Mouse (Mus musculus) liver, embryonic 16.5 days (tissue): Measurements from ENCODE around the gene Tenm4. TPM values are rescaled to one million over a fixed set of nuclear protein-coding genes. Genes with fewer than 3 reads are reported as not detected.

Experiments used
- ATAC-seq: fragments of 200-750 bp; cut with Nextera tagmentation; 2 replicates; pipeline ENCODE4 v1.8.0; 2017; ENCODE audit warnings: low read depth, mild to moderate bottlenecking, moderate number of reproducible peaks, moderate library complexity
- H3K27ac ChIP-seq: fragments of 300-500 bp; sonication (generic); 2 replicates; pipeline ENCODE4 v1.5.1; 2014; ENCODE audit warnings: mild to moderate bottlenecking, low read length
- H3K27me3 ChIP-seq: fragments of 300-500 bp; sonication (generic); 2 replicates; pipeline ENCODE4 v1.6.1; 2014; ENCODE audit warnings: low read depth, low read length, mixed read lengths; ENCODE audit not compliant: control insufficient read depth, insufficient read depth
- H3K36me3 ChIP-seq: fragments of 300-500 bp; sonication (generic); 2 replicates; pipeline ENCODE4 v1.6.1; 2014; ENCODE audit warnings: mild to moderate bottlenecking; ENCODE audit not compliant: control insufficient read depth, insufficient read depth
- H3K4me1 ChIP-seq: fragments of 300-500 bp; sonication (generic); 2 replicates; pipeline ENCODE4 v1.6.1; 2014; ENCODE audit warnings: low read depth, low read length, mixed read lengths; ENCODE audit not compliant: control insufficient read depth
- H3K4me2 ChIP-seq: fragments of 300-500 bp; sonication (generic); 2 replicates; pipeline ENCODE4 v1.6.1; 2014; ENCODE audit warnings: low read depth, low read length, mixed read lengths
- H3K4me3 ChIP-seq: fragments of 300-500 bp; sonication (generic); 2 replicates; pipeline ENCODE4 v1.5.1; 2014; ENCODE audit warnings: low read depth, mild to moderate bottlenecking, low read length
- H3K9ac ChIP-seq: fragments of 300-500 bp; sonication (generic); 2 replicates; pipeline ENCODE4 v1.6.1; 2014; ENCODE audit warnings: low read depth, low read length
- H3K9me3 ChIP-seq: fragments of 300-500 bp; sonication (generic); replicated peaks from 2 replicates; pipeline ENCODE4 v1.6.1; 2016; ENCODE audit warnings: low read length; ENCODE audit not compliant: control insufficient read depth
- WGBS: fragments of 180-500 bp; shearing (Covaris S2); extraction: QIAGEN DNeasy Blood & Tissue Kit; methylation state at CpG from one replicate; pipeline ENCODE4 v1.1.7; 2014; ENCODE audit not compliant: insufficient replicate concordance; 5-methylcytosine and 5-hydroxymethylcytosine counted together
- polyA plus RNA-seq: library from polyadenylated mRNA; unstranded; fragments of >200 nt; fragmentation: Nextera tagmentation; extraction: Ambion mirVana; gene quantifications from 2 replicates; pipeline ENCODE4 v1.2.1, GENCODE M21; 2015

The Tenm4 gene
- polyA plus RNA-seq, 1 experiment from 2014 or later = 2.4 TPM

DNA sequence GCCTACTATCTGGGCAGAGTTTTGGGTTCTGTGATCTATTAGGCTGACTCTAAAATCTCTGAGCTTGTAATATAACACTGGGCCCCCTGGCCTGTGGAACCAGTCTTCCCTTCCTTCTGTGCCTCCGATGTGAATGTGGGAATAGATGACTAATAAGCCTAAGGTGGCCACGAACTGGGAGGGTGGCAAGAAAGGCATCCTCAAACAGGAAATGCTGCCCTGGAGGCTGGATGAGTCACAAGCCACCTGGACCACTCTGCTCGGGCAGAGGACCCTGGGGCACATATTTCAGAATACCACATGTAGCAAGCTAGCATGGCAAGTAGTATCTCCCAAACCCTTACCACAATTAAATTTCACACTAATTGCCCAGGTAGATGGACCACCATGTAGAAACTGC, 391.8 kb downstream of the Tenm4 start:
- H3K4me1 ChIP-seq = no peaks in the 10 kb centered on the region
- no peaks in the 10 kb centered on the region for H3K36me3 ChIP-seq
- 21% methylated on average over 3 of the region's 3 CpGs for WGBS
- H3K4me3 ChIP-seq = no peak overlapping the region
- H3K9ac ChIP-seq = no peak overlapping the region
- no peaks in the 10 kb centered on the region for H3K9me3 ChIP-seq
- H3K27ac ChIP-seq = no peak overlapping the region
- no peak for ATAC-seq
- H3K4me2 ChIP-seq = no peak overlapping the region
- H3K27me3 ChIP-seq = no peaks in the 10 kb centered on the region

DNA sequence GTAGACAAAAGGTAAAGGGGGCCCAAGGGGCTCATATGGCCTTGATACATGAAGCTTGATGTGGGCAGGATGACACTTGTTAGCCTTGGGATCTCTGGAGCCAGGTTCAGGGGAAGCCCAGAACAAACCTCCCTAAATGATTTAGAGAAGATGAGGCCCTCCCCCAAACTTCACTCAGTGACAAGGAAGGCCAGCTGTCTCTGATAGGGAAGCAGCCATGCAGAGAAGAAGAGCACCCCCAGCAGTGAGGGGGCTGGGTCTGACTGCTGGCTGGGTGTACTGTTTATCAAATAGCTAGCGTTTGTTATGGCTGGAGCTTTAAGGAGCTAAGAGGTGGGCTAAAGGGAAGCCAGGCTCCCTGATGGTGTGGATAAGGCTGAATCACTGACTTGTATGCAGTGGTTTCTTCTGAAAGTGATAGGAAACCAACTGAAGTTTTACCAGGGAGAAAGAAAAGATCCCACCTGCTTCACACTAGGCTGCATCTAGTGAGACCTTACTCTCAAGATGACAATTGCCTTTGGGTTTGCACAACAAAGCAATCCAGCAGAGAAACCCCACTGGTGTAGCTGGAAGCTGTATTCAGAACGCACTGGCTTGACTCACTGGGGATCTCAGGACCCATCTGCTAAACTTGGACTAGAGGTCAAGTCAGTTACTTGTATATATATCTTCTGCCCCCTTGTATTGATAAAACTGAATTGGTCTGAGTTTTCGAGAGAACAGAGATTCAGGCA, 392.5 kb downstream of the Tenm4 start:
- H3K9me3 ChIP-seq = no peaks in the 10 kb centered on the region
- no peak overlapping the region for H3K4me2 ChIP-seq
- H3K36me3 ChIP-seq = no peaks in the 10 kb centered on the region
- WGBS = 34% methylated on average over 3 of the region's 3 CpGs
- no peak overlapping the region for H3K9ac ChIP-seq
- H3K27me3 ChIP-seq = no peaks in the 10 kb centered on the region
- no peak overlapping the region for H3K4me3 ChIP-seq
- H3K27ac ChIP-seq = no peak overlapping the region
- ATAC-seq = no peak
- no peaks in the 10 kb centered on the region for H3K4me1 ChIP-seq

GRCm38 (mm10) chr7:96565806-96566205, 394.8 kb downstream of the Tenm4 start:
- Histone ChIP-seq H3K4me2 (no peak overlapping the region), H3K4me1 (no peaks in the 10 kb centered on the region), H3K36me3 (no peaks in the 10 kb centered on the region), H3K9ac (no peak overlapping the region), H3K9me3 (no peaks in the 10 kb centered on the region), H3K27ac (no peak overlapping the region), H3K27me3 (no peaks in the 10 kb centered on the region), H3K4me3 (no peak overlapping the region)
- no peak for ATAC-seq
- WGBS = 46% methylated on average over 4 of the region's 4 CpGs

GRCm38 (mm10) chr7:96566260-96566659, 395.2 kb downstream of the Tenm4 start:
- ATAC-seq = no peak
- Histone ChIP-seq H3K4me1 (no peaks in the 10 kb centered on the region), H3K4me3 (no peak overlapping the region), H3K27me3 (no peaks in the 10 kb centered on the region), H3K36me3 (no peaks in the 10 kb centered on the region), H3K27ac (no peak overlapping the region), H3K9ac (no peak overlapping the region), H3K9me3 (no peaks in the 10 kb centered on the region), H3K4me2 (no peak overlapping the region)
- 53% methylated on average over 4 of the region's 4 CpGs for WGBS

- no peaks in the 10 kb centered on the region for H3K9me3 ChIP-seq
- no peak overlapping the region for H3K4me3 ChIP-seq
- H3K4me1 ChIP-seq = no peaks in the 10 kb centered on the region
- no peaks in the 10 kb centered on the region for H3K36me3 ChIP-seq
- ATAC-seq = no peak
- no peak overlapping the region for H3K27ac ChIP-seq
- H3K9ac ChIP-seq = no peak overlapping the region
- no peak overlapping the region for H3K4me2 ChIP-seq
- H3K27me3 ChIP-seq = no peaks in the 10 kb centered on the region
- WGBS = 82% methylated on average over 3 of the region's 3 CpGs
Measured at GRCm38 (mm10) chr7:96568034-96568433, 397.0 kb downstream of the Tenm4 start.

- Histone ChIP-seq H3K9ac (no peak overlapping the region), H3K36me3 (no peaks in the 10 kb centered on the region), H3K9me3 (no peaks in the 10 kb centered on the region), H3K27ac (no peak overlapping the region), H3K27me3 (no peaks in the 10 kb centered on the region), H3K4me2 (no peak overlapping the region), H3K4me1 (no peaks in the 10 kb centered on the region), H3K4me3 (no peak overlapping the region)
- ATAC-seq = no peak
Measured at GRCm38 (mm10) chr7:96570965-96571364, 399.9 kb downstream of the Tenm4 start.

DNA sequence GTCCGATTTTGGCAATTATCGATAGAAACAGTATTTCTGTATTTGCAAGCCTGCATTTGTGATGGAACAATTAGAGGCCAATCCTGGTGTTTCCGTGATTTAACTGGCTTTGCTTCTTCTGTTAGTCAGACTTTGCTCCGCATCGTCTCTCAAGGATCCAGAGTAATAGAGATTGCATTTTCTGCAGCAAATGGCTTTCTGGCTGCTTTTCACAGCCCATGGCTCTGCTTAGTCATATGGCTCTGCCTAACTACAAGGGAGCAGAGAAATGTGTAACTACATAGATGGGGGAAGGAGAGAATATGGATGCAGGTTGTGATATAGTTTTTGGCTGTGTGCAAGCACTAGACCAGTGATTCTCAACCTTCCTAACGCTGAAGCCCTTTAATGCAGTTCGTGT, 401.9 kb downstream of the Tenm4 start:
- Histone ChIP-seq H3K4me3 (no peak overlapping the region), H3K9me3 (no peaks in the 10 kb centered on the region), H3K9ac (no peak overlapping the region), H3K36me3 (no peaks in the 10 kb centered on the region), H3K4me1 (no peaks in the 10 kb centered on the region), H3K27me3 (no peaks in the 10 kb centered on the region), H3K4me2 (no peak overlapping the region), H3K27ac (no peak overlapping the region)
- 74% methylated on average over 7 of the region's 7 CpGs for WGBS
- no peak for ATAC-seq

DNA sequence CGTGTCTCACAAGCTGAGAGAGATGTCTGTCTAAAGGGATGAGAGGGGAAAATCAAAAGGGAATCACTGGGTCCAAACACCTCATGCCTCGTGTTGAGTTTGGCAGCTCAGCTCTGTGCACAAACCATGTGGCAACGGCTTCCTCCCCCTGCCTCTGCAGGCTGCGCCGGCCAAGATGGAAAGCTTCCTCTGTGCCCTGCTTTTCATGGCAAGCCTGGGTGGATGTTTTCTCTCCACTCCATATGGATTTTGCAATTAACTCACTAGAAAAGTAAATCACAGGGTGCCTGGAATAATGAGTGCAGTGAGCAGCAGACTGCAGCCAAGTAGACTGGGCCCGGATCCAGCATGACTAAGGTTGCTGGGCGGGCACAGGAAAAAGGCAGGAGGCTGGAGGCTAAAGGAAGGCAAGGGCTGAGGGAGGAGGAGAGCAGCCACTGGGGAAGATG, 404.2 kb downstream of the Tenm4 start:
- Histone ChIP-seq H3K27ac (no peak overlapping the region), H3K9ac (no peak overlapping the region), H3K4me3 (no peak overlapping the region), H3K9me3 (no peaks in the 10 kb centered on the region), H3K36me3 (no peaks in the 10 kb centered on the region), H3K4me1 (no peaks in the 10 kb centered on the region), H3K27me3 (no peaks in the 10 kb centered on the region), H3K4me2 (no peak overlapping the region)
- 58% methylated on average over 7 of the region's 7 CpGs for WGBS
- no peak for ATAC-seq

DNA sequence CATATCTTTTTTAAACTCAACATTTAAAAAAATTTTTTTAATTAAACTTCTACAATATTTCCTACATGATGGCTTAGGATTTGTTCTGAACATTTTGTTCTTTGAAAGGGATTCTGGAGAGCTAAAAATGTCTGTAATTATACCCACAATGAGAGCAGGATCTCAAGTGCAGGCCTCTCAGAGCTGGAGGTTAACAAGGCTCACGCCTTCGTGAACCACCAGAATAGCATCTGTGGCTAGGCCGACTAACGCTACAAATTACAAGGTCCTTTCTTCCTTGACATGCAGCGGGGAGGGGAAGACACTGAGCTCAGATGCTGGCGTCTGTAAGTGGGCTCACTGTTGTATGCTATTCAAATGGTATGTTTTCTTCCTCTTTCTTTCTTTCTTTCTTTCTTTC, 411.7 kb downstream of the Tenm4 start:
- H3K36me3 ChIP-seq = no peaks in the 10 kb centered on the region
- no peak overlapping the region for H3K4me2 ChIP-seq
- H3K4me1 ChIP-seq = no peaks in the 10 kb centered on the region
- no peaks in the 10 kb centered on the region; the same call in 1 of the 2 replicates for H3K27me3 ChIP-seq
- H3K9me3 ChIP-seq = no peaks in the 10 kb centered on the region
- H3K27ac ChIP-seq = no peak overlapping the region
- no peak for ATAC-seq
- H3K9ac ChIP-seq = no peak overlapping the region
- H3K4me3 ChIP-seq = no peak overlapping the region
- WGBS = 51% methylated on average over 6 of the region's 6 CpGs
